Mouse (Mus musculus) G1E (cell line): Measurements from ENCODE around the gene Plekhd1. TPM values are rescaled to one million over a fixed set of nuclear protein-coding genes. Genes with fewer than 3 reads are reported as not detected.

ENCODE experiments used
- ATAC-seq: 2 replicates; pipeline ENCODE4 v1.8.0; 2016; ENCODE audit warnings: mild to moderate bottlenecking; ENCODE audit not compliant: insufficient number of reproducible peaks, poor library complexity, low FRiP score, severe bottlenecking; ENCODE audit errors: extremely low read depth
- DNase-seq: peaks from one replicate; pipeline ENCODE4 v3.0.0; 2012; ENCODE audit warnings: low spot score
- H3K27me3 ChIP-seq: 2 replicates; pipeline ENCODE4 v1.6.1; 2012; ENCODE audit warnings: mild to moderate bottlenecking, low read length, inconsistent platforms; ENCODE audit not compliant: insufficient read depth
- H3K36me3 ChIP-seq: replicated peaks from 2 replicates; pipeline ENCODE3; 2012; ENCODE audit warnings: mild to moderate bottlenecking, inconsistent platforms
- H3K4me1 ChIP-seq: 2 replicates; pipeline ENCODE4 v1.6.1; 2012; ENCODE audit warnings: low read depth, low read length, inconsistent platforms, mixed read lengths; ENCODE audit not compliant: insufficient read depth
- H3K4me3 ChIP-seq: 2 replicates; pipeline ENCODE4 v1.5.1; 2012; ENCODE audit warnings: low read depth, mild to moderate bottlenecking, inconsistent platforms, low read length, moderate library complexity, mixed read lengths
- H3K9me3 ChIP-seq: replicated peaks from 2 replicates; pipeline ENCODE4 v1.6.1; 2012; ENCODE audit warnings: inconsistent platforms
- CTCF ChIP-seq: IDR thresholded peaks from 2 replicates; pipeline ENCODE4 v1.5.1; 2012; ENCODE audit warnings: low read depth, low read length, inconsistent platforms, mixed read lengths
- GATA1 ChIP-seq: IDR thresholded peaks from 2 replicates; pipeline ENCODE4 v1.6.1; 2012; ENCODE audit warnings: borderline replicate concordance, low read length, inconsistent platforms, mixed read lengths
- GATA2 ChIP-seq: IDR thresholded peaks from 2 replicates; pipeline ENCODE4 v1.6.1; 2012; ENCODE audit warnings: low read depth, low read length, inconsistent platforms, borderline replicate concordance
- POLR2AphosphoS5 ChIP-seq: IDR thresholded peaks from 2 replicates; pipeline ENCODE4 v1.6.1; 2012; ENCODE audit warnings: low read depth, low read length, inconsistent platforms; ENCODE audit not compliant: insufficient replicate concordance
- TAL1 ChIP-seq: conservative IDR thresholded peaks from 2 replicates; pipeline ENCODE4 v1.6.1; 2012; ENCODE audit warnings: low read depth, low read length, inconsistent platforms, mixed read lengths
- polyA plus RNA-seq: library from polyadenylated mRNA; stranded (reverse); fragments of >175 nt; gene quantifications from 2 replicates; pipeline ENCODE4 v1.2.3, GENCODE M21; 2012
- total RNA-seq, 2 experiments: library from RNA; stranded (forward) in 1 of 2; stranded (reverse) in 1 of 2; fragments of 200-1000 nt in 1 of 2; fragments of >200 nt in 1 of 2; fragmentation: Nextera tagmentation in 1 of 2; gene quantifications; 2 replicates each; pipeline ENCODE4 v1.2.3; 2014 to 2017

Gene Plekhd1
- total and polyA plus RNA-seq, 3 experiments = 0.16 TPM; not detected in 2

- peaks cover 58% of the 10 kb centered on the region for H3K27me3 ChIP-seq
- DNase-seq (no peak), ATAC-seq (no peak)
- H3K36me3 ChIP-seq = no peaks in the 10 kb centered on the region
- no peaks in the 10 kb centered on the region for H3K9me3 ChIP-seq
- H3K4me3 ChIP-seq = no peak overlapping the region
- TF ChIP-seq GATA1 = no peak
- no peak for TF ChIP-seq CTCF
- no peak for TF ChIP-seq GATA2
- no peak for TF ChIP-seq POLR2AphosphoS5
- TF ChIP-seq TAL1 = no peak
- peaks cover 3% of the 10 kb centered on the region; the same call in 1 of the 2 replicates for H3K4me1 ChIP-seq
Observed at GRCm38 (mm10) chr12:80695004-80695403, 2.6 kb downstream of the Plekhd1 start.

GRCm38 (mm10) chr12:80698526-80699143, 6.2 kb downstream of the Plekhd1 start:
- ATAC-seq (no peak), DNase-seq (no peak)
- H3K4me3 ChIP-seq = no peak overlapping the region
- 0 out of 2 replicates have a peak, but pooled peaks cover 3% of the 10 kb centered on the region for H3K4me1 ChIP-seq
- H3K27me3 ChIP-seq = peaks cover 52% of the 10 kb centered on the region
- TF ChIP-seq TAL1 (no peak), POLR2AphosphoS5 (no peak), GATA1 (no peak), CTCF (no peak), GATA2 (no peak)
- H3K9me3 ChIP-seq = no peaks in the 10 kb centered on the region
- H3K36me3 ChIP-seq = no peaks in the 10 kb centered on the region

- DNase-seq (no peak), ATAC-seq (no peak)
- Histone ChIP-seq H3K9me3 (no peaks in the 10 kb centered on the region), H3K36me3 (no peaks in the 10 kb centered on the region), H3K4me3 (no peak overlapping the region), H3K4me1 (0 out of 2 replicates have a peak, but pooled peaks cover 3% of the 10 kb centered on the region), H3K27me3 (peaks cover 55% of the 10 kb centered on the region)
- TF ChIP-seq POLR2AphosphoS5 (no peak), GATA2 (no peak), GATA1 (no peak), TAL1 (no peak), CTCF (no peak)
Observed at GRCm38 (mm10) chr12:80699144-80699531, 6.7 kb downstream of the Plekhd1 start.

- DNase-seq (no peak), ATAC-seq (no peak)
- Histone ChIP-seq H3K9me3 (no peaks in the 10 kb centered on the region), H3K36me3 (no peaks in the 10 kb centered on the region), H3K27me3 (peaks cover 60% of the 10 kb centered on the region), H3K4me1 (0 out of 2 replicates have a peak, but pooled peaks cover 3% of the 10 kb centered on the region), H3K4me3 (no peak overlapping the region)
- TF ChIP-seq GATA1 = no peak
- TF ChIP-seq CTCF = no peak
- no peak for TF ChIP-seq TAL1
- no peak for TF ChIP-seq GATA2
- no peak for TF ChIP-seq POLR2AphosphoS5
Observed at GRCm38 (mm10) chr12:80701332-80701731, 8.9 kb downstream of the Plekhd1 start.

GRCm38 (mm10) chr12:80706208-80706914, 14.0 kb downstream of the Plekhd1 start:
- H3K4me3 ChIP-seq = no peak overlapping the region
- peaks cover 80% of the 10 kb centered on the region for H3K27me3 ChIP-seq
- H3K36me3 ChIP-seq = no peaks in the 10 kb centered on the region
- no peak for TF ChIP-seq GATA1
- no peak for TF ChIP-seq POLR2AphosphoS5
- H3K4me1 ChIP-seq = no peaks in the 10 kb centered on the region
- DNase-seq (no peak), ATAC-seq (no peak)
- H3K9me3 ChIP-seq = no peaks in the 10 kb centered on the region

- no peak overlapping the region for H3K4me3 ChIP-seq
- ATAC-seq (no peak), DNase-seq (no peak)
- H3K9me3 ChIP-seq = no peaks in the 10 kb centered on the region
- TF ChIP-seq POLR2AphosphoS5 = no peak
- no peak for TF ChIP-seq CTCF
- no peak for TF ChIP-seq TAL1
- no peak for TF ChIP-seq GATA2
- TF ChIP-seq GATA1 = no peak
- H3K4me1 ChIP-seq = no peaks in the 10 kb centered on the region
- no peaks in the 10 kb centered on the region for H3K36me3 ChIP-seq
- H3K27me3 ChIP-seq = peaks cover 76% of the 10 kb centered on the region
Observed at GRCm38 (mm10) chr12:80706915-80707604, 14.7 kb downstream of the Plekhd1 start.
